Mouse (Mus musculus) liver, embryonic 14.5 days (tissue): Measurements from ENCODE around the gene Gm14190. TPM values are rescaled to one million over a fixed set of nuclear protein-coding genes. Genes with fewer than 3 reads are reported as not detected.
"Not testable (repeated sequence)": the region's sequence is repeated elsewhere in the genome, so short reads cannot be mapped to it uniquely, and the experiment has no call there.

Experiments
- ATAC-seq: fragments of 200-750 bp; cut with Nextera tagmentation; 2 replicates; pipeline ENCODE4 v1.8.0; 2017; ENCODE audit warnings: moderate number of reproducible peaks, mild to moderate bottlenecking, moderate library complexity; ENCODE audit not compliant: insufficient read depth
- DNase-seq, 3 experiments: peaks; one replicate each; pipeline ENCODE4 v3.0.0-alpha.2; 2012 to 2013; ENCODE audit warnings: low read depth in 3 of 3, low spot score in 3 of 3
- H3K27ac ChIP-seq: fragments of 300-500 bp; sonication (generic); 2 replicates; pipeline ENCODE4 v1.5.1; 2014; ENCODE audit warnings: moderate library complexity, mild to moderate bottlenecking, control low read depth, inconsistent platforms
- H3K27me3 ChIP-seq: fragments of 300-500 bp; sonication (generic); 2 replicates; pipeline ENCODE4 v1.6.1; 2014; ENCODE audit warnings: mild to moderate bottlenecking, low read length, moderate library complexity; ENCODE audit not compliant: control insufficient read depth, insufficient read depth
- H3K36me3 ChIP-seq: fragments of 300-500 bp; sonication (generic); replicated peaks from 2 replicates; pipeline ENCODE4 v1.6.1; 2014; ENCODE audit warnings: low read depth; ENCODE audit not compliant: control insufficient read depth, insufficient read depth
- H3K4me1 ChIP-seq, 2 experiments: fragments of 200-500 bp in 1 of 2; fragments of 300-500 bp in 1 of 2; sonication (generic) in 1 of 2; replicated peaks; 2 replicates each; pipeline ENCODE4 v1.6.1; 2012 to 2014; ENCODE audit warnings: antibody characterized with exemption in 1 of 2, inconsistent platforms in 1 of 2, low read length in 1 of 2; ENCODE audit not compliant: control insufficient read depth in 2 of 2, insufficient read depth in 2 of 2
- H3K4me2 ChIP-seq: fragments of 300-500 bp; sonication (generic); 2 replicates; pipeline ENCODE4 v1.6.1; 2014; ENCODE audit warnings: low read depth, mild to moderate bottlenecking, control low read depth, moderate library complexity
- H3K4me3 ChIP-seq, 2 experiments: fragments of 200-500 bp in 1 of 2; fragments of 300-500 bp in 1 of 2; sonication (generic) in 1 of 2; 2 replicates each; pipeline ENCODE4 v1.5.1; 2012 to 2014; ENCODE audit warnings: low read depth in 2 of 2, low read length in 2 of 2, mild to moderate bottlenecking in 2 of 2, control low read depth in 1 of 2, inconsistent platforms in 1 of 2, moderate library complexity in 1 of 2; ENCODE audit not compliant: insufficient read depth in 1 of 2
- H3K9ac ChIP-seq: fragments of 300-500 bp; sonication (generic); replicated peaks from 2 replicates; pipeline ENCODE4 v1.6.1; 2014; ENCODE audit warnings: mild to moderate bottlenecking, control low read depth, moderate library complexity
- H3K9me3 ChIP-seq: fragments of 300-500 bp; sonication (generic); 2 replicates; pipeline ENCODE4 v1.6.1; 2016; ENCODE audit warnings: low read length, mixed read lengths; ENCODE audit not compliant: control insufficient read depth
- CTCF ChIP-seq: IDR thresholded peaks from 2 replicates; pipeline ENCODE4 v1.5.1; 2016; ENCODE audit warnings: antibody characterized with exemption, low read depth, control low read depth
- EP300 ChIP-seq: IDR thresholded peaks from 2 replicates; pipeline ENCODE4 v1.6.1; 2016; ENCODE audit warnings: antibody characterized with exemption, low read depth
- WGBS: fragments of 180-500 bp; shearing (Covaris S2); extraction: QIAGEN DNeasy Blood & Tissue Kit; methylation state at CpG from one replicate; pipeline ENCODE4 v1.1.7; 2014; ENCODE audit not compliant: insufficient replicate concordance; 5-methylcytosine and 5-hydroxymethylcytosine counted together
- polyA plus RNA-seq, 2 experiments: library from polyadenylated mRNA; depleted of rRNA in 1 of 2; stranded (reverse) in 1 of 2; unstranded in 1 of 2; fragments of >200 nt; fragmentation: Nextera tagmentation in 1 of 2; extraction: Ambion mirVana in 1 of 2; gene quantifications; 2 replicates each; pipeline versions ENCODE4 v1.2.1 to v1.2.3; 2012 to 2014

Gene Gm14190
- polyA plus RNA-seq, 2 experiments: not detected

DNA sequence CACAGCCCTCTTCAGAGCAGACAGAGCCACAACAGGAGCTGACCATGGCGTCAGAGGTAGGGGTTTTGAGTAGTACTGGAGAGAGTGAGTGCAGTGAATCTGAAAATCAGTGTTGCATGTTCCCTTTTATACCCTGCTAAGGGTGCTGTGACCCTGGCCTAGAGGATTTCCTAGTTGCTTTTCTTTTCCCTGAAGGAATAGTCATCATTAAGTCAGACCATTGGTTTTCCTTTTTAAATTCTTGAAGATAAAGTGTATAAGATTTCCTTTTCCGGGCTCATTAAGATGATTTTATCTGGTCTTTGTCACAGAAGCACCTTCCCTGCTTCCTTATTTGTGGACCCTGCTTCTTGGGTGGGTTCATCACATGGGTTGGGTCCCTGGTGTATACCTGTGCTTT lies 40.4 kb downstream of the Gm14190 start, which contains the start of gene Gm11555:
Gene Gm11555 (minus strand): TSS at position 101 of the 400 bp plus-strand sequence.
- DNase-seq: no peak
- H3K4me3 ChIP-seq: no peak within 1 kb of the TSS
- TF ChIP-seq EP300 (no peak), CTCF (no peak)
- 44% methylated on average over 2 of the region's 2 CpGs for WGBS
- no peak within 1 kb of the TSS for H3K9ac ChIP-seq
- no peaks in the 10 kb centered on the region for H3K27me3 ChIP-seq
- no peaks in the 10 kb centered on the region for H3K4me1 ChIP-seq
- ATAC-seq: no peak
- no peak within 1 kb of the TSS for H3K4me2 ChIP-seq
- no peaks in the 10 kb centered on the region for H3K9me3 ChIP-seq
- no peak within 1 kb of the TSS for H3K27ac ChIP-seq
- no peaks in the 10 kb centered on the region for H3K36me3 ChIP-seq

DNA sequence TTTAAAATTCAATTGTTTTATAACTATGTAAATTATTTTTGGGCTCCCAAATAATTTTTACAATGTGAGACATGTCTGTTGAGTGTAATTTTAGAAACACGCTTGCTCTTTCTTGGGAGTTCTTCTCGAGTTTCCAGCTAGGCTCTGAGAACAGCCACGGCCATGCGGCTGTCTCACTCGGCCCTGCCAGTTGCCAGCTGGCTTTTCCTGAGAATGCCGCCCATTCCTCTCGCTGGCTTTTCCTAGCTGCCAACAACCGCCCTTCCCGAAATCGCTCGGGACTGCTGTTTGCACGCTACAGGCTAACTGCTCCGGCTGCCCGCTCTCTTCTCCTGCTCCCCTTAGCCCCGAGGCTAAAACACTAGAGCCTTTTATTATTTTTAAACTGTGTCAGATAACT lies 44.1 kb downstream of the Gm14190 start:
- no peak overlapping the region for H3K9ac ChIP-seq
- WGBS: 69% methylated on average over 15 of the region's 15 CpGs
- no peaks in the 10 kb centered on the region for H3K4me1 ChIP-seq
- no peaks in the 10 kb centered on the region for H3K36me3 ChIP-seq
- H3K4me3 ChIP-seq: no peak overlapping the region
- H3K27ac ChIP-seq: no peak overlapping the region
- no peaks in the 10 kb centered on the region for H3K9me3 ChIP-seq
- no peaks in the 10 kb centered on the region for H3K27me3 ChIP-seq
- TF ChIP-seq CTCF (no peak), EP300 (no peak)
- no peak overlapping the region for H3K4me2 ChIP-seq
- DNase-seq: no peak
- ATAC-seq: no peak

DNA sequence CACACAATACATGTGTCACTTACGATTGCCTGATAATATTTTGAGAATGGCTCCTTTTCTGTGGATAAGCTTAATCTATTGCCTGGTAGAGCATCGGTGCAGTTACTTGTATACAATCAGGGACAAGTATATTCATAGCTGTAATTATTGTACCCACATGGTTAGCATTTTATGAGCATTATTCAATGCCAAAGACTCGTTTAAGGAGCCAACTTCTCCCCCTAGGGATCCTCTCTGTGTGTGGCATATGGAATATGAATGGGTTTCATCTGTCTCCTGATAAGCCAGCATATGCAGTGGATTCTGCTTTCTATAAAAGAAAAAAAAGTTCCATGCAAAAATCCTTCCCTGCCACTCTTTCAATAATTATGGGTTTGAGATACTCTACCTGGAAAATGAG lies 46.2 kb downstream of the Gm14190 start:
- ATAC-seq: no peak
- H3K4me2 ChIP-seq: no peak overlapping the region
- no peak for DNase-seq
- TF ChIP-seq CTCF: no peak
- no peak for TF ChIP-seq EP300
- H3K36me3 ChIP-seq: no peaks in the 10 kb centered on the region
- no peaks in the 10 kb centered on the region for H3K27me3 ChIP-seq
- no peaks in the 10 kb centered on the region for H3K9me3 ChIP-seq
- H3K9ac ChIP-seq: no peak overlapping the region
- H3K27ac ChIP-seq: no peak overlapping the region
- no peak overlapping the region for H3K4me3 ChIP-seq
- whole genome bisulfite sequencing: 46% methylated on average over 3 of the region's 3 CpGs
- no peaks in the 10 kb centered on the region for H3K4me1 ChIP-seq

DNA sequence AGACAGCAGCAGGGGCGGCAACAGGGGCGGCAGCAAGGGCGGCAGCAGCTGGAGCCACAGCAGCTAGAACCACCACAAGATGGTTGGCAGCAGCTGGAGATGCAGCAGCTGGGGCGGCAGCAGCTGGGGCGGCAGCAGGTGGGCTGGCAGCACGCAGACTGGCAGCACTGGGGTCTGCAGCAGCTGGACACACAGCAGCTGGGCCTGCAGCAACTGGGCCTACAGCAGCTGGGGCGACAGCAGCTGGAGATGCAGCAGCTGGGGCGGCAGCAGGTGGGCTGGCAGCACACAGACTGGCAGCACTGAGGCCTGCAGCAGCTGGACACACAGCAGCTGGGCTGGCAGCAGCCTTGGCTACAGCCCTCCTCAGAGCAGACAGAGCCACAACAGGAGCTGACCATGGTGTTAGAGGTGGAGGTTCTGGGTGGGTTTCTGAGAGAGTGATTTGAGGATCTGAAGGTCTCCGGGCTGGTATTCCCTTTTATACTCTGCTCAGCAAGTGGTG lies 46.9 kb downstream of the Gm14190 start, which contains the start of gene Krtap4-7:
Gene Krtap4-7 (minus strand): TSS at position 455 of the 505 bp plus-strand sequence.
- not testable (repeated sequence) for ATAC-seq, H3K9ac ChIP-seq, H3K4me2 ChIP-seq, H3K4me3 ChIP-seq, H3K36me3 ChIP-seq, H3K9me3 ChIP-seq, DNase-seq, H3K27me3 ChIP-seq, H3K27ac ChIP-seq, H3K4me1 ChIP-seq
- 58% methylated on average over 9 of the region's 9 CpGs for WGBS

DNA sequence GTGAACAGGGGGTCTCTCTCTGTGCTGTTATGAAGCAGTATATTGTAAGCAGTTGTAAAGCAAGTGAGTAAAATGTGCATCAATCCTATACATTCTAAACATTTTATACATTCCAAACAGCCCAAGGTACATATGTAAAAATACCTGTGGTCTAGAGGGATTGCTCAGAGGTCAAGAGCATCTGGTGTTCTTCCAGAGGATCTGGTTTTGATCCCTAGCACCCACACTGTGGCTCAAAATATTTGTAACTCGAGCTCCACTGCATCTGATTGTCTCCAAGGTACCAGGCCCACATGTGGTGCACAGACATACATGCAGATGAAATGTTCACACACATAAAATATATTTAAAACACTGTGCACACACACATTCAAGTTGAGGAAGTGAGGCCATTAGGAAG lies 49.6 kb downstream of the Gm14190 start:
- DNase-seq (no peak), ATAC-seq (no peak)
- H3K9ac ChIP-seq: no peak overlapping the region
- 11% methylated on average over 1 of the region's 1 CpGs for WGBS
- H3K27me3 ChIP-seq: no peaks in the 10 kb centered on the region
- TF ChIP-seq CTCF: no peak
- TF ChIP-seq EP300: no peak
- H3K4me1 ChIP-seq: no peaks in the 10 kb centered on the region
- no peaks in the 10 kb centered on the region for H3K9me3 ChIP-seq
- H3K4me3 ChIP-seq: no peak overlapping the region
- no peaks in the 10 kb centered on the region for H3K36me3 ChIP-seq
- no peak overlapping the region for H3K4me2 ChIP-seq
- H3K27ac ChIP-seq: no peak overlapping the region

Other genes with a start within 250 kb of the Gm14190 start
Only the 30 nearest of the 39 such genes appear.
- gene Krt40, start 147.6 kb downstream of the Gm14190 start, polyA plus RNA-seq (2012; rRNA removed): not detected in 2 replicates
- gene Krt40, start 147.6 kb downstream of the Gm14190 start, polyA plus RNA-seq (2014; fragmentation: Nextera tagmentation; extraction: Ambion mirVana): not detected in 2 replicates
- gene Krtap3-3, start 139.9 kb downstream of the Gm14190 start, polyA plus RNA-seq (2012; rRNA removed): not detected in 2 replicates
- not detected in 2 replicates for gene Krtap3-3, start 139.9 kb downstream of the Gm14190 start, polyA plus RNA-seq (2014; fragmentation: Nextera tagmentation; extraction: Ambion mirVana)
- gene Krtap3-2, start 133.9 kb downstream of the Gm14190 start, polyA plus RNA-seq (2012; rRNA removed): not detected in 2 replicates
- not detected in 2 replicates for gene Krtap3-2, start 133.9 kb downstream of the Gm14190 start, polyA plus RNA-seq (2014; fragmentation: Nextera tagmentation; extraction: Ambion mirVana)
- gene Gm11939, start 131.3 kb downstream of the Gm14190 start, polyA plus RNA-seq (2012; rRNA removed): not detected in 2 replicates
- not detected in 2 replicates for gene Gm11939, start 131.3 kb downstream of the Gm14190 start, polyA plus RNA-seq (2014; fragmentation: Nextera tagmentation; extraction: Ambion mirVana)
- gene Krtap3-1, start 124.1 kb downstream of the Gm14190 start, polyA plus RNA-seq (2012; rRNA removed): not detected in 2 replicates
- gene Krtap3-1, start 124.1 kb downstream of the Gm14190 start, polyA plus RNA-seq (2014; fragmentation: Nextera tagmentation; extraction: Ambion mirVana): not detected in 2 replicates
- gene Krtap1-5, start 109.7 kb downstream of the Gm14190 start, polyA plus RNA-seq (2012; rRNA removed): not detected in 2 replicates
- gene Krtap1-5, start 109.7 kb downstream of the Gm14190 start, polyA plus RNA-seq (2014; fragmentation: Nextera tagmentation; extraction: Ambion mirVana): not detected in 2 replicates
- gene Krtap1-4, start 107.1 kb downstream of the Gm14190 start, polyA plus RNA-seq (2012; rRNA removed): not detected in 2 replicates
- gene Krtap1-4, start 107.1 kb downstream of the Gm14190 start, polyA plus RNA-seq (2014; fragmentation: Nextera tagmentation; extraction: Ambion mirVana): not detected in 2 replicates
- not detected in 2 replicates for gene Krtap1-3, start 99.4 kb downstream of the Gm14190 start, polyA plus RNA-seq (2012; rRNA removed)
- gene Krtap1-3, start 99.4 kb downstream of the Gm14190 start, polyA plus RNA-seq (2014; fragmentation: Nextera tagmentation; extraction: Ambion mirVana): not detected in 2 replicates
- not detected in 2 replicates for gene Krtap9-3, start 92.6 kb downstream of the Gm14190 start, polyA plus RNA-seq (2012; rRNA removed)
- gene Krtap9-3, start 92.6 kb downstream of the Gm14190 start, polyA plus RNA-seq (2014; fragmentation: Nextera tagmentation; extraction: Ambion mirVana): not detected in 2 replicates
- gene Gm11938, start 87.4 kb downstream of the Gm14190 start, polyA plus RNA-seq (2012; rRNA removed): not detected in 2 replicates
- gene Gm11938, start 87.4 kb downstream of the Gm14190 start, polyA plus RNA-seq (2014; fragmentation: Nextera tagmentation; extraction: Ambion mirVana): not detected in 2 replicates
- not detected in 2 replicates for gene Gm11937, start 80.6 kb downstream of the Gm14190 start, polyA plus RNA-seq (2012; rRNA removed)
- gene Gm11937, start 80.6 kb downstream of the Gm14190 start, polyA plus RNA-seq (2014; fragmentation: Nextera tagmentation; extraction: Ambion mirVana): not detected in 2 replicates
- not detected in 2 replicates for gene Krtap2-4, start 75.9 kb downstream of the Gm14190 start, polyA plus RNA-seq (2012; rRNA removed)
- not detected in 2 replicates for gene Krtap2-4, start 75.9 kb downstream of the Gm14190 start, polyA plus RNA-seq (2014; fragmentation: Nextera tagmentation; extraction: Ambion mirVana)
- gene Gm11562, start 70.3 kb downstream of the Gm14190 start, polyA plus RNA-seq (2012; rRNA removed): not detected in 2 replicates
- gene Gm11562, start 70.3 kb downstream of the Gm14190 start, polyA plus RNA-seq (2014; fragmentation: Nextera tagmentation; extraction: Ambion mirVana): not detected in 2 replicates
- not detected in 2 replicates for gene Krtap4-1, start 62.5 kb downstream of the Gm14190 start, polyA plus RNA-seq (2012; rRNA removed)
- gene Krtap4-1, start 62.5 kb downstream of the Gm14190 start, polyA plus RNA-seq (2014; fragmentation: Nextera tagmentation; extraction: Ambion mirVana): not detected in 2 replicates
- not detected in 2 replicates for gene Krtap4-2, start 55.7 kb downstream of the Gm14190 start, polyA plus RNA-seq (2012; rRNA removed)
- not detected in 2 replicates for gene Krtap4-2, start 55.7 kb downstream of the Gm14190 start, polyA plus RNA-seq (2014; fragmentation: Nextera tagmentation; extraction: Ambion mirVana)
- not detected in 2 replicates for gene Krtap4-7, start 46.7 kb downstream of the Gm14190 start, polyA plus RNA-seq (2012; rRNA removed)
- not detected in 2 replicates for gene Krtap4-7, start 46.7 kb downstream of the Gm14190 start, polyA plus RNA-seq (2014; fragmentation: Nextera tagmentation; extraction: Ambion mirVana)
- not detected in 2 replicates for gene Gm11555, start 40.5 kb downstream of the Gm14190 start, polyA plus RNA-seq (2012; rRNA removed)
- gene Gm11555, start 40.5 kb downstream of the Gm14190 start, polyA plus RNA-seq (2014; fragmentation: Nextera tagmentation; extraction: Ambion mirVana): not detected in 2 replicates
- gene Gm11563, start 31.8 kb downstream of the Gm14190 start, polyA plus RNA-seq (2012; rRNA removed): not detected in 2 replicates
- not detected in 2 replicates for gene Gm11563, start 31.8 kb downstream of the Gm14190 start, polyA plus RNA-seq (2014; fragmentation: Nextera tagmentation; extraction: Ambion mirVana)
- not detected in 2 replicates for gene Krtap4-6, start 24.8 kb downstream of the Gm14190 start, polyA plus RNA-seq (2012; rRNA removed)
- not detected in 2 replicates for gene Krtap4-6, start 24.8 kb downstream of the Gm14190 start, polyA plus RNA-seq (2014; fragmentation: Nextera tagmentation; extraction: Ambion mirVana)
- not detected in 2 replicates for gene Gm14180, start 43.5 kb upstream of the Gm14190 start, polyA plus RNA-seq (2012; rRNA removed)
- gene Gm14180, start 43.5 kb upstream of the Gm14190 start, polyA plus RNA-seq (2014; fragmentation: Nextera tagmentation; extraction: Ambion mirVana): not detected in 2 replicates
- not detected in 2 replicates for gene Gm11595, start 82.2 kb upstream of the Gm14190 start, polyA plus RNA-seq (2012; rRNA removed)
- not detected in 2 replicates for gene Gm11595, start 82.2 kb upstream of the Gm14190 start, polyA plus RNA-seq (2014; fragmentation: Nextera tagmentation; extraction: Ambion mirVana)
- gene Krtap4-8, start 90.0 kb upstream of the Gm14190 start, polyA plus RNA-seq (2012; rRNA removed): not detected in 2 replicates
- gene Krtap4-8, start 90.0 kb upstream of the Gm14190 start, polyA plus RNA-seq (2014; fragmentation: Nextera tagmentation; extraction: Ambion mirVana): not detected in 2 replicates
- gene Krtap4-9, start 94.5 kb upstream of the Gm14190 start, polyA plus RNA-seq (2012; rRNA removed): not detected in 2 replicates
- not detected in 2 replicates for gene Krtap4-9, start 94.5 kb upstream of the Gm14190 start, polyA plus RNA-seq (2014; fragmentation: Nextera tagmentation; extraction: Ambion mirVana)
- not detected in 2 replicates for gene Gm11596, start 102.7 kb upstream of the Gm14190 start, polyA plus RNA-seq (2012; rRNA removed)
- not detected in 2 replicates for gene Gm11596, start 102.7 kb upstream of the Gm14190 start, polyA plus RNA-seq (2014; fragmentation: Nextera tagmentation; extraction: Ambion mirVana)
- not detected in 2 replicates for gene Gm11569, start 108.2 kb upstream of the Gm14190 start, polyA plus RNA-seq (2012; rRNA removed)
- gene Gm11569, start 108.2 kb upstream of the Gm14190 start, polyA plus RNA-seq (2014; fragmentation: Nextera tagmentation; extraction: Ambion mirVana): not detected in 2 replicates
- not detected in 2 replicates for gene Gm11554, start 113.7 kb upstream of the Gm14190 start, polyA plus RNA-seq (2012; rRNA removed)
- not detected in 2 replicates for gene Gm11554, start 113.7 kb upstream of the Gm14190 start, polyA plus RNA-seq (2014; fragmentation: Nextera tagmentation; extraction: Ambion mirVana)
- not detected in 2 replicates for gene Krtap4-13, start 119.2 kb upstream of the Gm14190 start, polyA plus RNA-seq (2012; rRNA removed)
- gene Krtap4-13, start 119.2 kb upstream of the Gm14190 start, polyA plus RNA-seq (2014; fragmentation: Nextera tagmentation; extraction: Ambion mirVana): not detected in 2 replicates
- not detected in 2 replicates for gene Gm11564, start 124.9 kb upstream of the Gm14190 start, polyA plus RNA-seq (2012; rRNA removed)
- gene Gm11564, start 124.9 kb upstream of the Gm14190 start, polyA plus RNA-seq (2014; fragmentation: Nextera tagmentation; extraction: Ambion mirVana): not detected in 2 replicates
- not detected in 2 replicates for gene 2300003K06Rik, start 147.3 kb upstream of the Gm14190 start, polyA plus RNA-seq (2012; rRNA removed)
- not detected in 2 replicates for gene 2300003K06Rik, start 147.3 kb upstream of the Gm14190 start, polyA plus RNA-seq (2014; fragmentation: Nextera tagmentation; extraction: Ambion mirVana)
- 0.11 TPM in 1 of 2 replicates, not detected in the other for gene Krtap4-16, start 160.9 kb upstream of the Gm14190 start, polyA plus RNA-seq (2012; rRNA removed)
- gene Krtap4-16, start 160.9 kb upstream of the Gm14190 start, polyA plus RNA-seq (2014; fragmentation: Nextera tagmentation; extraction: Ambion mirVana): not detected in 2 replicates